Mouse (Mus musculus): Measurements from ENCODE around the gene Adh7. TPM values are rescaled to one million over a fixed set of nuclear protein-coding genes. Genes with fewer than 3 reads are reported as not detected.

Gene Adh7
- polyA plus RNA-seq, 1 experiment from 2014 or later, result 0.44 TPM

DNA sequence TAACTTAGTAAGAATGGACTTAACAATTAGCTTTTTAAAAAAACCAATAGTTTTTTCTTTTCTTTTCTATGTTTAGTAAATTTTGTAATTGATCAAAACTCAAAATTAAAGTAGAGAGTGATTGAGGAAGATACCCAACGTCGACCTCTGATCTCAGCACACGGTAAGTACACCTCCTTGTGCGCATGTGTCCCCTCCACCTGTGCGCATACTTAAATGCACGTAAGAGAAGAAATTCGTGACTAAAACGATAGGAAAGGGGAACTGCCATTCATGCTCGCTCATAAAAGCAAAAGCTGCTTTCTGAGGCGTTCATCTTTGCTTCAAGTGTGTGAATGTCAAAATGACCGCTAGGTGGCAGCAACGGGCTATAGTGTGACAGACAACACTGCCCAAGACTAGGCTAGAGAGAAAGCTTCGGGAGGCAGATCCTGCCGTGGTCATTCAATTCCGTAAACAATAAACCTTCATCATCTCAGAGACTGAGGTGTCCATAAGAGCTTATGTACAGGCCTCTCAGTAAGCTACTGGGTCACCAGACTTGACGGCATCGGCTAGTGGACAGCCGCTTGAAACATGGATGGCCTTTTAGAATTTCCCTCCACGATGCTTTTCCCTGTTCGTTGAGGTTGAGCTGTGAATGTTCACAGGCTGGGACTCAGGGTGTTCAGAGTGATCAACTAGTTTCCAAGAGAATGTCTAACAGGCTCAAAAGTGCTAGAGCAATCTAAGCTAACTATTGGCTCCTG is 19.4 kb upstream of the Adh7 start:
- 28% methylated on average over 20 of the region's 20 CpGs for WGBS
- Histone ChIP-seq H3K4me1 (0 out of 2 replicates have a peak, but pooled peaks cover 5% of the 10 kb centered on the region), H3K4me2 (peak overlapping the region; percentile 62), H3K27me3 (replicated peaks) (no peaks in the 10 kb centered on the region), H3K36me3 (no peaks in the 10 kb centered on the region), H3K27ac (replicated peaks) (0 out of 2 replicates have a peak overlapping the region, but pooled peaks have one; percentile 63), H3K9me3 (replicated peaks) (no peaks in the 10 kb centered on the region), H3K4me3 (replicated peaks) (peak overlapping the region; percentile 35), H3K9ac (replicated peaks) (peak overlapping the region; percentile 47; the same call in 1 of the 2 replicates)
- peak; percentile 97 for ATAC-seq (ENCODE audit: low FRiP score)

DNA sequence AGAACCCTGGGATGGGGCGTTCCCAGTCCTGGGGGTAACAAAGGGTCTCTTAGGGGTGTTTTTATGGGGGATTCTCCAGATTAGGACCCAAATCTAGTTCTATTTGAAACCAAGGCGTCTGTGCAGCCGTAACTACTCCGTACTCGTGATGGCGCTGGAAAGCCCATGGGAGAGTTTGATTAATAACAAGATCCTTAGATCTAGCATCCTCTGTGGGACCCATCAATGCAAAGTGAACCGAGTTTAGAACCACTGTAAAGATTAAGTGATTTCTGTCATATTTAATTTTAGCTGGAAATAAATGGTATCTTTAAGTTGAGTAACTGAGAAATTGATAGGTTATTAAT is 18.9 kb upstream of the Adh7 start:
- H3K27ac ChIP-seq (replicated peaks), result no peak overlapping the region
- no peak; the same call in 1 of the 2 replicates for ATAC-seq (ENCODE audit: low FRiP score)
- no peak overlapping the region for H3K4me3 ChIP-seq (replicated peaks)

DNA sequence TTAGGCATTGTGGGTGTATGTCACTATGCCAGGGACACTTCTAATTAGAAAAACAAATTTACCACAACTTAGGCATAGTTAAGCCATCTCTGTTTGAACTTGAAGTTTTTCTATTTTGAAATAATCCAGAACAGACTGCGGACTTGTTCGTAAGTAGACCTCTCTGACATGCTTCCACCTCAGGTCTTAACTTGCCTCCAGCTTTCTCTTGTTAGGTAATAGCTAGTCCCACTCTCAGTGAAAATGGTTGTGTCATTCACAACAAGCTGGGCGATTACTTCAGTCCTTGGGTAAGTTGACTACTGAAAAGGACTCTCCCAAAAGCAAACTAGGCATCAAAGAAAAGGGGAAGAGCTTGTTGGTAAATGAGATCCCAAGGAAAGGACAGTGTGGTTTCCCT is 8.7 kb upstream of the Adh7 start:
- ATAC-seq (ENCODE audit: low FRiP score), result no peak
- no peaks in the 10 kb centered on the region for H3K27me3 ChIP-seq (replicated peaks)
- no peak overlapping the region for H3K4me2 ChIP-seq
- H3K4me3 ChIP-seq (replicated peaks), result no peak overlapping the region
- no peaks in the 10 kb centered on the region for H3K4me1 ChIP-seq
- H3K9ac ChIP-seq (replicated peaks), result no peak overlapping the region
- H3K27ac ChIP-seq (replicated peaks), result no peak overlapping the region
- H3K9me3 ChIP-seq (replicated peaks), result no peaks in the 10 kb centered on the region
- H3K36me3 ChIP-seq, result no peaks in the 10 kb centered on the region
- 87% methylated on average over 3 of the region's 3 CpGs for WGBS

More for the DNA sequence above, 18.9 kb upstream of the Adh7 start:
- Histone ChIP-seq H3K36me3 (no peaks in the 10 kb centered on the region), H3K27me3 (replicated peaks) (no peaks in the 10 kb centered on the region), H3K9ac (replicated peaks) (peak overlapping the region; percentile 47; the same call in 1 of the 2 replicates), H3K4me1 (0 out of 2 replicates have a peak, but pooled peaks cover 5% of the 10 kb centered on the region), H3K4me2 (peak overlapping the region; percentile 62), H3K9me3 (replicated peaks) (no peaks in the 10 kb centered on the region)
- WGBS, result 59% methylated on average over 7 of the region's 7 CpGs

- Histone ChIP-seq H3K27ac (replicated peaks) (no peak overlapping the region), H3K4me3 (replicated peaks) (no peak overlapping the region), H3K4me2 (no peak overlapping the region), H3K9me3 (replicated peaks) (no peaks in the 10 kb centered on the region), H3K27me3 (replicated peaks) (no peaks in the 10 kb centered on the region), H3K4me1 (no peaks in the 10 kb centered on the region), H3K9ac (replicated peaks) (no peak overlapping the region), H3K36me3 (no peaks in the 10 kb centered on the region)
- 82% methylated on average over 5 of the region's 5 CpGs for WGBS
- ATAC-seq (ENCODE audit: low FRiP score), result no peak
Observed at GRCm38 (mm10) chr3:138210432-138211075, 7.0 kb upstream of the Adh7 start.

- H3K9ac ChIP-seq (replicated peaks), result no peak overlapping the region
- no peak overlapping the region for H3K4me2 ChIP-seq
- no peaks in the 10 kb centered on the region for H3K36me3 ChIP-seq
- no peak for ATAC-seq (ENCODE audit: low FRiP score)
- H3K9me3 ChIP-seq (replicated peaks), result no peaks in the 10 kb centered on the region
- H3K4me3 ChIP-seq (replicated peaks), result no peak overlapping the region
- 92% methylated on average over 4 of the region's 4 CpGs for WGBS
- no peak overlapping the region for H3K27ac ChIP-seq (replicated peaks)
- H3K4me1 ChIP-seq, result no peaks in the 10 kb centered on the region
- H3K27me3 ChIP-seq (replicated peaks), result no peaks in the 10 kb centered on the region
Observed at GRCm38 (mm10) chr3:138212431-138212951, 5.1 kb upstream of the Adh7 start.

GRCm38 (mm10) chr3:138215395-138215989 is 2.1 kb upstream of the Adh7 start:
- Histone ChIP-seq H3K27me3 (replicated peaks) (no peaks in the 10 kb centered on the region), H3K36me3 (no peaks in the 10 kb centered on the region), H3K9me3 (replicated peaks) (no peaks in the 10 kb centered on the region), H3K4me2 (no peak overlapping the region), H3K9ac (replicated peaks) (no peak overlapping the region), H3K4me1 (no peaks in the 10 kb centered on the region), H3K27ac (replicated peaks) (no peak overlapping the region), H3K4me3 (replicated peaks) (no peak overlapping the region)
- 26% methylated on average over 11 of the region's 11 CpGs for WGBS
- no peak for ATAC-seq (ENCODE audit: low FRiP score)

DNA sequence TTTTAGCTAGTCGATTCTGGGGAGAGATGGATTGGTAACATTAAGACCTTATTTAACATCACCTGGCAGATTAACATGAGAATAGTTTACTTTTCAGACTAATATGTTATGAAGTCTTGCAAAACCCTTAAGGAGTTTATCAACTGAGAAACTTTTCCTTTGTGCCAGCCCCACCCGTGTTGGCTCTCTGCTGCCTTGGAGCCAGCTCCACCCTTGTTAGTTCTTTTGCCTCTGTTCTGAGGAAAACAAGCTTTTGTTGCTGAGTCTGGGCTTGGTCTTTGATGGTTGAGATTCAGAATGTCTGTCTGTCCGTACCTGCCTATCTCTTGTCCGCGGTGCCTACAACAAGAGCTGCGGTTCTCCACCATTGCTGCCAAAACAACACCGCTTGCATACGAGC is 1.5 kb upstream of the Adh7 start:
- no peak for ATAC-seq (ENCODE audit: low FRiP score)
- no peaks in the 10 kb centered on the region for H3K9me3 ChIP-seq (replicated peaks)
- H3K4me3 ChIP-seq (replicated peaks), result no peak overlapping the region
- H3K36me3 ChIP-seq, result no peaks in the 10 kb centered on the region
- H3K4me2 ChIP-seq, result no peak overlapping the region
- no peak overlapping the region for H3K9ac ChIP-seq (replicated peaks)
- 83% methylated on average over 8 of the region's 8 CpGs for WGBS
- H3K4me1 ChIP-seq, result no peaks in the 10 kb centered on the region
- no peak overlapping the region for H3K27ac ChIP-seq (replicated peaks)
- H3K27me3 ChIP-seq (replicated peaks), result no peaks in the 10 kb centered on the region

DNA sequence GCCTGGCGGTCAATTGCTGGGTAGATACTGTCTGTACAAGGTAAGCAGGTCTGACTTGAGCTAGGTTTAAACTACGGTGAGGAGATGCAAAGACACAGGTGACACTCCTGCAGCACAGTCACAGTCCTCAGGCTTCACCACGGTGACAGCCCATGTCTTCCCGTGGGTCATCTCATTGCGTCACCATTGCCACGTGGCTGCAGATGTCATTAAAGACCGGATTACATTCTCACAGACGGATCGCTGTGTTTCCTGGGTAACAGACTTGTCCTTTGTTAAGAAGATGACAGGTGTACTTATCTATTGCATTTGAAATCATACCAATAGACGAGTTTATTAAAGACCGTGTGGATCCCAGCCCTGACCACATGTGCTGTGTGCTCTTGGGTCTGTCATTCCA is 3.6 kb downstream of the Adh7 start:
- Histone ChIP-seq H3K27me3 (replicated peaks) (no peaks in the 10 kb centered on the region), H3K9me3 (replicated peaks) (no peaks in the 10 kb centered on the region), H3K27ac (replicated peaks) (no peak overlapping the region), H3K4me1 (no peaks in the 10 kb centered on the region), H3K4me2 (no peak overlapping the region), H3K36me3 (no peaks in the 10 kb centered on the region), H3K4me3 (replicated peaks) (no peak overlapping the region), H3K9ac (replicated peaks) (no peak overlapping the region)
- no peak for ATAC-seq (ENCODE audit: low FRiP score)
- WGBS, result 83% methylated on average over 11 of the region's 11 CpGs

DNA sequence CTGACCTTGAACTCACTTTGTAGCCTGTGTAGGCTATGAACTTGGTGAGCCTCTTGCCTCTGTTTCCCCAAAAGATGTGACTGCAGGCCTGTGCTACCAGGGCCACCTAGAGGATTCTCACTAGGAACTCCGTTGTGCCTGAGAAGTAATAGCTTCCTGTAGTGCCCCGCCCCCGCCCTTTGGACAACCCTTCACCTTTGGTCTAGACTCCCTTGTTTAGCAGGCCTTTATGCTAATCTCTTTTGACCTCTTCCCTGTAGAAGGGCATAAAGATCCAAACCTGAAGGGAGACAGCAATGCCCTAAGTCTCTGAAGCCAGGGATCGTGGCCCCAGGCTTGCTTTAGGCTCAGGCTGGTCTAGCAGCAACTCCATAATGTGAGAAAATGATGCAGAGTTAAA is 5.0 kb downstream of the Adh7 start:
- no peak for ATAC-seq (ENCODE audit: low FRiP score)
- Histone ChIP-seq H3K27me3 (replicated peaks) (no peaks in the 10 kb centered on the region), H3K27ac (replicated peaks) (no peak overlapping the region), H3K4me1 (no peaks in the 10 kb centered on the region), H3K4me3 (replicated peaks) (no peak overlapping the region), H3K36me3 (no peaks in the 10 kb centered on the region), H3K4me2 (no peak overlapping the region), H3K9ac (replicated peaks) (no peak overlapping the region), H3K9me3 (replicated peaks) (no peaks in the 10 kb centered on the region)
- WGBS, result 73% methylated on average over 4 of the region's 4 CpGs

GRCm38 (mm10) chr3:138222952-138223351 is 5.4 kb downstream of the Adh7 start:
- Histone ChIP-seq H3K4me1 (no peaks in the 10 kb centered on the region), H3K9me3 (replicated peaks) (no peaks in the 10 kb centered on the region), H3K36me3 (no peaks in the 10 kb centered on the region), H3K27ac (replicated peaks) (no peak overlapping the region), H3K4me3 (replicated peaks) (no peak overlapping the region), H3K4me2 (no peak overlapping the region), H3K27me3 (replicated peaks) (no peaks in the 10 kb centered on the region), H3K9ac (replicated peaks) (no peak overlapping the region)
- 61% methylated on average over 5 of the region's 5 CpGs for WGBS
- ATAC-seq (ENCODE audit: low FRiP score), result no peak; the same call in 1 of the 2 replicates

- H3K9me3 ChIP-seq (replicated peaks), result no peaks in the 10 kb centered on the region
- no peak overlapping the region for H3K27ac ChIP-seq (replicated peaks)
- no peaks in the 10 kb centered on the region for H3K36me3 ChIP-seq
- no peaks in the 10 kb centered on the region for H3K27me3 ChIP-seq (replicated peaks)
- H3K9ac ChIP-seq (replicated peaks), result no peak overlapping the region
- H3K4me2 ChIP-seq, result no peak overlapping the region
- H3K4me1 ChIP-seq, result no peaks in the 10 kb centered on the region
- no peak for ATAC-seq (ENCODE audit: low FRiP score)
- WGBS, result 88% methylated on average over 13 of the region's 13 CpGs
- no peak overlapping the region for H3K4me3 ChIP-seq (replicated peaks)
Observed at GRCm38 (mm10) chr3:138224363-138224954, 6.9 kb downstream of the Adh7 start.

Data from neural tube, embryonic 15.5 days (tissue).